Mouse (Mus musculus) right cerebral cortex, postnatal 36 days (tissue): ENCODE measurements around the gene Gm7714.
"Not testable (repeated sequence)": the region's sequence is repeated elsewhere in the genome, so short reads cannot be mapped to it uniquely, and the experiment has no call there.

Experiments used
- DNase-seq, 2 experiments: peaks; one replicate each; pipeline ENCODE4 v3.0.0; 2022; ENCODE audit warnings: low spot score in 2 of 2, mixed read lengths in 1 of 2

Gene Gm7714

DNA sequence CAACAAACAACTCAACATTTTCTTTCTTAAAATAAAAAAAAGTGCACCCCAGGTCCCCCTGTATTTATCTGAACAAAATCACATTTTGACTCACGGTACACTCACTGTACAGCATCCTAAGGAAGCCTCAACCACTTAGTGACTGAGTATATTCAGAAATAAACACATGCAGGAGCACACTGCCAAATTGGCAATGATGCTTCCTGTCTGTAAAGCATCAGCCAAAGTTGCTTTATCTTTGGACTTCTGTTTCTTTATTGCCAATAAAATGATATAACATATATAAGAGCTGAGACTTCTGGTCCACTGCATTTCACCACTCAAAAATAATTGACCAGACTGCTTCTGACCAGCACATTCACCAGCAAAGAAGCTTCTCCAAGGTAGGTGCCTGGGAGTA lies at the start of gene Gm7714:
Gene Gm7714, plus strand, starts transcription at position 301 of the 400 bp plus-strand sequence.
- DNase-seq, result no peak

GRCm38 (mm10) chr5:88256475-88256874 lies 12.2 kb upstream of the Gm7714 start:
- no peak for DNase-seq

DNA sequence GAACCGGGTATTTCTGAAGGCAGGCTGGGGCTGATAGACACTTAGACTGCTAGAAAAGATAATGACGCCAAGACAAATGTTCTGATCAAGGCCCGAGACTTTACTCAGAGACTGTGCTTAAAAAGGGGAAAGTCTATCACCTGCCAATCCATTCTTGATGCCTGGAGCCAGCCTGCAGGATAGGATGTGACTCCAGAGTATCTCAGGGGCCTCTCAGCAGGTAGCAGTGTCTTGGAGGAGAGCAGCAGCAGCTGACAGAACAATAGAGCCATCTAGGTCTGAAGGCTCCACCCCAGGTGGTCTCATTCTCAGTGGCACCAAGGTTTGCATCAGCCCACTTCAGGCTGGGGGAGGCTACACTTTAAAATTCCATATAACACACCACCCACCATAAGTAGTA lies 42.6 kb downstream of the Gm7714 start:
- not testable (repeated sequence) for DNase-seq

DNA sequence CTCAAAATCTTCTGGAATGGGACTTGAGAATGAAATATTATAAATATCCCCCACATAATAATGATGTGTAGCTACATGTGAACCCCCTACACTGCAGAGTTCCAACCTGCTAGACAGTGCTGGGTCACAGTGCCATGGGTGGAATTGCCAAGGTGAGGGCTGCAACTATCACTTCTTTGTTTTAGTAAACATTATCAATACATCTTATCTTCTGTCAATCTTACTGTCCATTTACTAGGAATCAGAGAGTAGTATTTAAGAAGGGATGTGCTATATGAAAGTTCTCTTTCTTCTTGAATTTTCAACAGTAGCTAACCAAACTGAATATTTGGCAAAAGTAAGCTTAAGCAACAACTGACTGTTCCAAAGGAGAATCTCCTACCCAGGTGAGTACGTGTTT lies 48.3 kb downstream of the Gm7714 start, which contains the start of gene Prol1:
Gene Prol1, plus strand, starts transcription at position 301 of the 400 bp plus-strand sequence.
- DNase-seq, result no peak
